Mouse (Mus musculus) ES-E14 (cell line): ENCODE data around the gene Ola1.

Source experiments
- ZC3H11A ChIP-seq: IDR thresholded peaks from 2 replicates; pipeline ENCODE4 v1.6.1; 2012; ENCODE audit warnings: low read depth, mild to moderate bottlenecking, inconsistent platforms, low read length, borderline replicate concordance
- ZNF384 ChIP-seq: IDR thresholded peaks from 2 replicates; pipeline ENCODE4 v1.6.1; 2012; ENCODE audit warnings: low read depth, low read length, inconsistent platforms

- no peak for TF ChIP-seq ZNF384
- TF ChIP-seq ZC3H11A: no peak
These were observed 22.6 kb upstream of the Ola1 start for GRCm38 (mm10) chr2:73241299-73241698.
